Mouse (Mus musculus): ENCODE results near the gene Srgn. TPM values are rescaled to one million over a fixed set of nuclear protein-coding genes. Genes with fewer than 3 reads are reported as not detected.

Gene Srgn
- polyA plus RNA-seq, 2 experiments: 23.7 to 82.6 TPM

GRCm38 (mm10) chr10:62542507-62542906 lies 15.3 kb upstream of the Srgn start:
- H3K9me3 ChIP-seq (ENCODE audit: control insufficient read depth, low read length): no peaks in the 10 kb centered on the region
- H3K27me3 ChIP-seq (ENCODE audit: control insufficient read depth, insufficient read depth, low read length): no peaks in the 10 kb centered on the region
- peaks cover 8 to 16% of the 10 kb centered on the region in 2 experiments for H3K4me1 ChIP-seq (replicated peaks; ENCODE audit: control insufficient read depth in 2 of 2, insufficient read depth in 2 of 2, low read length in 1 of 2)
- no peak for DNase-seq (ENCODE audit: low read depth in 3 of 3, low spot score in 3 of 3)
- no peak overlapping the region for H3K9ac ChIP-seq (replicated peaks)
- no peak overlapping the region for H3K27ac ChIP-seq
- no peak overlapping the region for H3K4me3 ChIP-seq (ENCODE audit: insufficient read depth in 1 of 2, low read depth in 2 of 2, low read length in 2 of 2)
- ATAC-seq (ENCODE audit: insufficient read depth): no peak
- no peak for TF ChIP-seq CTCF (IDR thresholded peaks at IDR 0.05; ENCODE audit: low read depth)
- no peak for TF ChIP-seq EP300 (IDR thresholded peaks at IDR 0.05; ENCODE audit: low read depth)
- no peak overlapping the region for H3K4me2 ChIP-seq (ENCODE audit: low read depth)
- WGBS (ENCODE audit: insufficient replicate concordance): 76% methylated on average over 12 of the region's 12 CpGs
- no peaks in the 10 kb centered on the region for H3K36me3 ChIP-seq (replicated peaks; ENCODE audit: control insufficient read depth, insufficient read depth, low read depth)

GRCm38 (mm10) chr10:62541499-62541898 lies 14.2 kb upstream of the Srgn start:
- no peak overlapping the region for H3K27ac ChIP-seq

GRCm38 (mm10) chr10:62540800-62541199 lies 13.5 kb upstream of the Srgn start:
- peak; percentile 86 for ATAC-seq (ENCODE audit: insufficient read depth)
- DNase-seq (ENCODE audit: low read depth in 3 of 3, low spot score in 3 of 3): peak in 1 of 3 experiments; percentile 26

More at GRCm38 (mm10) chr10:62541499-62541898, 14.2 kb upstream of the Srgn start:
- Histone ChIP-seq H3K9me3 (ENCODE audit: control insufficient read depth, low read length) (no peaks in the 10 kb centered on the region), H3K9ac (replicated peaks) (no peak overlapping the region), H3K27me3 (ENCODE audit: control insufficient read depth, insufficient read depth, low read length) (no peaks in the 10 kb centered on the region), H3K4me1 (replicated peaks; ENCODE audit: control insufficient read depth in 2 of 2, insufficient read depth in 2 of 2, low read length in 1 of 2) (peaks cover 8 to 16% of the 10 kb centered on the region in 2 experiments), H3K4me3 (ENCODE audit: insufficient read depth in 1 of 2, low read depth in 2 of 2, low read length in 2 of 2) (no peak overlapping the region), H3K4me2 (ENCODE audit: low read depth) (no peak overlapping the region), H3K36me3 (replicated peaks; ENCODE audit: control insufficient read depth, insufficient read depth, low read depth) (no peaks in the 10 kb centered on the region)
- no peak for TF ChIP-seq EP300 (IDR thresholded peaks at IDR 0.05; ENCODE audit: low read depth)
- no peak for TF ChIP-seq CTCF (IDR thresholded peaks at IDR 0.05; ENCODE audit: low read depth)
- DNase-seq (ENCODE audit: low read depth in 3 of 3, low spot score in 3 of 3): no peak
- WGBS (ENCODE audit: insufficient replicate concordance): 52% methylated on average over 12 of the region's 12 CpGs
- ATAC-seq (ENCODE audit: insufficient read depth): no peak

GRCm38 (mm10) chr10:62534509-62534908 lies 7.3 kb upstream of the Srgn start:
- ATAC-seq (ENCODE audit: insufficient read depth) (no peak), DNase-seq (ENCODE audit: low read depth in 3 of 3, low spot score in 3 of 3) (no peak)
- Histone ChIP-seq H3K36me3 (replicated peaks; ENCODE audit: control insufficient read depth, insufficient read depth, low read depth) (no peaks in the 10 kb centered on the region), H3K4me1 (replicated peaks; ENCODE audit: control insufficient read depth in 2 of 2, insufficient read depth in 2 of 2, low read length in 1 of 2) (no peaks in the 10 kb centered on the region), H3K4me2 (ENCODE audit: low read depth) (no peak overlapping the region), H3K27me3 (ENCODE audit: control insufficient read depth, insufficient read depth, low read length) (no peaks in the 10 kb centered on the region), H3K27ac (no peak overlapping the region), H3K9ac (replicated peaks) (no peak overlapping the region), H3K4me3 (ENCODE audit: insufficient read depth in 1 of 2, low read depth in 2 of 2, low read length in 2 of 2) (no peak overlapping the region), H3K9me3 (ENCODE audit: control insufficient read depth, low read length) (no peaks in the 10 kb centered on the region)
- WGBS (ENCODE audit: insufficient replicate concordance): 75% methylated on average over 7 of the region's 7 CpGs
- TF ChIP-seq EP300 (IDR thresholded peaks at IDR 0.05; ENCODE audit: low read depth) (no peak), CTCF (IDR thresholded peaks at IDR 0.05; ENCODE audit: low read depth) (no peak)

More at GRCm38 (mm10) chr10:62540800-62541199, 13.5 kb upstream of the Srgn start:
- Histone ChIP-seq H3K4me2 (ENCODE audit: low read depth) (no peak overlapping the region), H3K9ac (replicated peaks) (no peak overlapping the region), H3K36me3 (replicated peaks; ENCODE audit: control insufficient read depth, insufficient read depth, low read depth) (no peaks in the 10 kb centered on the region), H3K27me3 (ENCODE audit: control insufficient read depth, insufficient read depth, low read length) (no peaks in the 10 kb centered on the region), H3K9me3 (ENCODE audit: control insufficient read depth, low read length) (no peaks in the 10 kb centered on the region), H3K27ac (no peak overlapping the region), H3K4me1 (replicated peaks; ENCODE audit: control insufficient read depth in 2 of 2, insufficient read depth in 2 of 2, low read length in 1 of 2) (peaks cover 8 to 16% of the 10 kb centered on the region in 2 experiments), H3K4me3 (ENCODE audit: insufficient read depth in 1 of 2, low read depth in 2 of 2, low read length in 2 of 2) (no peak overlapping the region)
- 35% methylated on average over 3 of the region's 3 CpGs for WGBS (ENCODE audit: insufficient replicate concordance)
- TF ChIP-seq CTCF (IDR thresholded peaks at IDR 0.05; ENCODE audit: low read depth) (no peak), EP300 (IDR thresholded peaks at IDR 0.05; ENCODE audit: low read depth) (peak; percentile 27; the same call in 1 of the 2 replicates)

- TF ChIP-seq EP300 (IDR thresholded peaks at IDR 0.05; ENCODE audit: low read depth) (no peak), CTCF (IDR thresholded peaks at IDR 0.05; ENCODE audit: low read depth) (no peak)
- ATAC-seq (ENCODE audit: insufficient read depth): no peak
- no peak overlapping the region for H3K27ac ChIP-seq
- DNase-seq (ENCODE audit: low read depth in 3 of 3, low spot score in 3 of 3): no peak
- no peaks in the 10 kb centered on the region for H3K27me3 ChIP-seq (ENCODE audit: control insufficient read depth, insufficient read depth, low read length)
- H3K36me3 ChIP-seq (replicated peaks; ENCODE audit: control insufficient read depth, insufficient read depth, low read depth): no peaks in the 10 kb centered on the region
- WGBS (ENCODE audit: insufficient replicate concordance): 9% methylated on average over 2 of the region's 2 CpGs
- H3K4me3 ChIP-seq (ENCODE audit: insufficient read depth in 1 of 2, low read depth in 2 of 2, low read length in 2 of 2): no peak overlapping the region
- H3K4me1 ChIP-seq (replicated peaks; ENCODE audit: control insufficient read depth in 2 of 2, insufficient read depth in 2 of 2, low read length in 1 of 2): no peaks in the 10 kb centered on the region
- H3K4me2 ChIP-seq (ENCODE audit: low read depth): no peak overlapping the region
- H3K9me3 ChIP-seq (ENCODE audit: control insufficient read depth, low read length): no peaks in the 10 kb centered on the region
- no peak overlapping the region for H3K9ac ChIP-seq (replicated peaks)
Observed at GRCm38 (mm10) chr10:62532832-62533231, 5.6 kb upstream of the Srgn start.

All from liver, embryonic 14.5 days (tissue).